Mouse (Mus musculus) myocyte (in vitro differentiated cells): ENCODE data around the gene Chn1.

ENCODE experiments used
- CEBPB ChIP-seq: IDR thresholded peaks from 2 replicates; pipeline ENCODE4 v1.6.1; 2011; ENCODE audit warnings: mild to moderate bottlenecking, moderate library complexity; ENCODE audit not compliant: poor library complexity, insufficient read depth, severe bottlenecking
- E2F4 ChIP-seq: IDR thresholded peaks from one replicate; pipeline ENCODE4 v1.6.1; 2011; ENCODE audit warnings: mild to moderate bottlenecking, control low read depth, moderate library complexity; ENCODE audit not compliant: insufficient read depth
- MAX ChIP-seq: IDR thresholded peaks from one replicate; pipeline ENCODE4 v1.6.1; 2011; ENCODE audit warnings: low read depth, mild to moderate bottlenecking, control low read depth
- MYOD1 ChIP-seq, 3 experiments: IDR thresholded peaks; one replicate each; pipeline ENCODE4 v1.6.1; 2011; ENCODE audit warnings: control low read depth in 2 of 3, low read depth in 2 of 3, mild to moderate bottlenecking in 2 of 3, moderate library complexity in 1 of 3; ENCODE audit not compliant: insufficient read length in 2 of 3, control insufficient read depth in 1 of 3
- POLR2A ChIP-seq: IDR thresholded peaks from one replicate; pipeline ENCODE4 v1.6.1; 2011; ENCODE audit warnings: low read depth, mild to moderate bottlenecking, control low read depth, moderate library complexity; ENCODE audit not compliant: insufficient read length
- POLR2AphosphoS2 ChIP-seq: IDR thresholded peaks from one replicate; pipeline ENCODE4 v1.6.1; 2011; ENCODE audit warnings: low read depth, control low read depth; ENCODE audit not compliant: insufficient read length
- REST ChIP-seq: IDR thresholded peaks from one replicate; pipeline ENCODE4 v1.6.1; 2011; ENCODE audit warnings: mild to moderate bottlenecking, control low read depth, moderate library complexity; ENCODE audit not compliant: insufficient read depth, insufficient read length
- USF1 ChIP-seq: IDR thresholded peaks from one replicate; pipeline ENCODE4 v1.6.1; 2011; ENCODE audit warnings: low read depth, mild to moderate bottlenecking, control low read depth, moderate library complexity

- TF ChIP-seq POLR2A (no peak), MAX (no peak), E2F4 (no peak), MYOD1 (IDR thresholded peaks at IDR 0.05; ENCODE audit: control insufficient read depth in 1 of 3, insufficient read length in 2 of 3, low read depth in 2 of 3) (peak in 2 of 3 experiments; percentile 2 to 45), CEBPB (no peak), USF1 (no peak), POLR2AphosphoS2 (no peak), REST (no peak)
Measured at GRCm38 (mm10) chr2:73572539-73573372, 202.4 kb downstream of the Chn1 start.
